In genomic region chr11:55461019-55461645, GRCm38 (mm10) we compare ENCODE assay signal across 8 mouse cellular contexts. TPM values are rescaled to one million over a fixed set of nuclear protein-coding genes. Genes with fewer than 3 reads are reported as not detected.
A peak's percentile ranks its signal among the peaks of the same experiment; 100 is the strongest.
DNase-seq lines count a peak whose midpoint lies in the region; ATAC-seq and TF ChIP-seq lines count a peak whose summit lies in the region.

Gene Atox1 (minus strand): TSS chr11:55461239.

- H3K4me3 ChIP-seq in cortical plate, adult 2 months (ENCODE audit: insufficient read depth, low read length) = peak within 1 kb of the TSS; percentile 74
- H3K4me3 ChIP-seq in megakaryocyte, embryonic 14.5 days (replicated peaks) = peak within 1 kb of the TSS; percentile 99

- H3K9me3 ChIP-seq in megakaryocyte, embryonic 14.5 days = no peaks in the 10 kb centered on the region

- DNase-seq in gastrocnemius, adult 8-10 months (ENCODE audit: low spot score in 2 of 2) = peak; percentile 96
- DNase-seq in hindlimb bud, embryonic 11.5 days (ENCODE audit: extremely low spot score, low read depth, low spot score) = peak; percentile 77
- DNase-seq in left cerebral cortex, adult 8-10 months (ENCODE audit: low spot score in 2 of 2) = peak; percentile 73 to 96
- DNase-seq in right cerebral cortex, postnatal 10 days (ENCODE audit: low spot score in 2 of 2) = peak; percentile 96 to 97
- peak; percentile 91 for DNase-seq in urinary bladder, postnatal 25 days (ENCODE audit: low spot score)

- H3K4me1 ChIP-seq in cortical plate, adult 2 months (ENCODE audit: control insufficient read depth, insufficient read depth, low read length) = no peaks in the 10 kb centered on the region
- peaks cover 52% of the 10 kb centered on the region for H3K4me1 ChIP-seq in megakaryocyte, embryonic 14.5 days

- ATAC-seq in activated CD4-positive, CD25-positive, alpha-beta regulatory T cell, adult 4 months = peak; percentile 96

- no peak for TF ChIP-seq CTCF in cortical plate, adult 2 months (IDR thresholded peaks at IDR 0.05; ENCODE audit: extremely low read depth, insufficient read depth, low read length)

- no peak within 1 kb of the TSS for H3K27ac ChIP-seq in cortical plate, adult 2 months (ENCODE audit: insufficient read depth, low read length)

- H3K36me3 ChIP-seq in megakaryocyte, embryonic 14.5 days (replicated peaks; ENCODE audit: low read length) = peaks cover 19% of the 10 kb centered on the region

- H3K27me3 ChIP-seq in megakaryocyte, embryonic 14.5 days (replicated peaks) = no peaks in the 10 kb centered on the region

- TF ChIP-seq POLR2A in cortical plate, adult 2 months (IDR thresholded peaks at IDR 0.05; ENCODE audit: extremely low read depth, insufficient read depth, low read length) = peak; percentile 35

RNA-seq across cellular contexts. Expression of gene Atox1, which starts in this region (rescaled TPM):
- 100 to 1,000 TPM; 224 to 229 TPM for polyA plus RNA-seq in activated CD4-positive, CD25-positive, alpha-beta regulatory T cell, adult 4 months (2017; shearing (Covaris generic))
- polyA plus RNA-seq in cortical plate, adult 2 months (2012; rRNA removed) = 194 and 219 TPM in 2 replicates
- 10 to 100 TPM; 42.0 to 46.5 (median 45.9) TPM for total RNA-seq in gastrocnemius, adult 8-10 months (2022)
- 100 to 1,000 TPM in 3 of 4 experiments, 10 to 100 TPM in 1; 98.2 to 107 (median 104) TPM for total RNA-seq in left cerebral cortex, adult 8-10 months (2022)
- 110 and 126 TPM in 2 replicates for polyA plus RNA-seq in megakaryocyte, embryonic 14.5 days (2012; ENCODE audit: insufficient read depth, low replicate concordance)
